Mouse (Mus musculus) MEL (cell line): Measurements from ENCODE around the gene Crhbp. TPM values are rescaled to one million over a fixed set of nuclear protein-coding genes. Genes with fewer than 3 reads are reported as not detected.

Experiments used
- DNase-seq: peaks from one replicate; pipeline ENCODE4 v3.0.0; 2011; ENCODE audit warnings: low read depth, low spot score
- H3K27ac ChIP-seq: 2 replicates; pipeline ENCODE4 v1.5.1; 2012; ENCODE audit warnings: low read depth, mild to moderate bottlenecking, control low read depth, low read length, moderate library complexity; ENCODE audit not compliant: control insufficient read depth
- H3K27me3 ChIP-seq, 2 experiments: fragments of 150-350 bp in 1 of 2; sonication (generic) in 1 of 2; 2 replicates each; pipeline ENCODE4 v1.6.1; 2012; ENCODE audit warnings: low read length in 2 of 2, mild to moderate bottlenecking in 2 of 2, improper control_type of control experiment in 1 of 2, moderate library complexity in 1 of 2; ENCODE audit not compliant: insufficient read depth in 2 of 2, control insufficient read depth in 1 of 2
- H3K36me3 ChIP-seq, 2 experiments: 2 replicates each; pipeline ENCODE4 v1.6.1; 2012 to 2014; ENCODE audit warnings: low read length in 2 of 2, improper control_type of control experiment in 1 of 2, inconsistent platforms in 1 of 2, mild to moderate bottlenecking in 1 of 2; ENCODE audit not compliant: insufficient read depth in 2 of 2, control insufficient read depth in 1 of 2
- H3K4me1 ChIP-seq, 2 experiments: fragments of 150-350 bp in 1 of 2; sonication (generic) in 1 of 2; 2 replicates each; pipeline ENCODE4 v1.6.1; 2012; ENCODE audit warnings: low read length in 2 of 2, improper control_type of control experiment in 1 of 2, mild to moderate bottlenecking in 1 of 2; ENCODE audit not compliant: insufficient read depth in 2 of 2, control insufficient read depth in 1 of 2
- H3K4me3 ChIP-seq, 2 experiments: fragments of 150-350 bp in 1 of 2; sonication (generic) in 1 of 2; 2 replicates each; pipeline ENCODE4 v1.5.1; 2012; ENCODE audit warnings: low read depth in 2 of 2, low read length in 2 of 2, mild to moderate bottlenecking in 2 of 2, moderate library complexity in 2 of 2, control low read depth in 1 of 2, improper control_type of control experiment in 1 of 2; ENCODE audit not compliant: control insufficient read depth in 1 of 2, insufficient read depth in 1 of 2
- H3K79me2 ChIP-seq: 2 replicates; pipeline ENCODE4 v1.6.1; 2012; ENCODE audit warnings: mild to moderate bottlenecking, low read length, moderate library complexity; ENCODE audit not compliant: control insufficient read depth, poor library complexity, insufficient read depth
- H3K9ac ChIP-seq: 2 replicates; pipeline ENCODE4 v1.6.1; 2012; ENCODE audit warnings: low read depth, mild to moderate bottlenecking, control low read depth, low read length, moderate library complexity; ENCODE audit not compliant: control insufficient read depth, poor library complexity, severe bottlenecking
- H3K9me3 ChIP-seq: fragments of 150-350 bp; sonication (generic); replicated peaks from 2 replicates; pipeline ENCODE4 v1.6.1; 2012; ENCODE audit warnings: mild to moderate bottlenecking, low read length, improper control_type of control experiment, moderate library complexity; ENCODE audit not compliant: insufficient read depth
- CHD1 ChIP-seq: IDR thresholded peaks from 2 replicates; pipeline ENCODE4 v1.6.1; 2012; ENCODE audit warnings: low read depth, mild to moderate bottlenecking, inconsistent platforms, low read length, improper control_type of control experiment
- EP300 ChIP-seq, 2 experiments: IDR thresholded peaks; 2 replicates each; pipeline ENCODE4 v1.6.1; 2011; ENCODE audit warnings: improper control_type of control experiment in 2 of 2, low read length in 2 of 2, low read depth in 1 of 2, mild to moderate bottlenecking in 1 of 2
- ETS1 ChIP-seq: IDR thresholded peaks from 2 replicates; pipeline ENCODE4 v1.6.1; 2012; ENCODE audit warnings: low read depth, mild to moderate bottlenecking, inconsistent platforms, low read length, improper control_type of control experiment, moderate library complexity
- HCFC1 ChIP-seq: IDR thresholded peaks from 2 replicates; pipeline ENCODE4 v1.6.1; 2012; ENCODE audit warnings: low read depth, mild to moderate bottlenecking, inconsistent platforms, low read length, improper control_type of control experiment, moderate library complexity
- JUND ChIP-seq: IDR thresholded peaks from 2 replicates; pipeline ENCODE4 v1.6.1; 2011; ENCODE audit warnings: low read depth, mild to moderate bottlenecking, improper control_type of control experiment, low read length
- KAT2A ChIP-seq: conservative IDR thresholded peaks from 2 replicates; pipeline ENCODE4 v1.6.1; 2012; ENCODE audit warnings: low read depth, low read length, improper control_type of control experiment, inconsistent platforms
- MAZ ChIP-seq: IDR thresholded peaks from 2 replicates; pipeline ENCODE4 v1.6.1; 2012; ENCODE audit warnings: low read depth, mild to moderate bottlenecking, inconsistent platforms, low read length, improper control_type of control experiment
- MEF2A ChIP-seq: IDR thresholded peaks from 2 replicates; pipeline ENCODE4 v1.6.1; 2014; ENCODE audit warnings: low read depth, mild to moderate bottlenecking, inconsistent platforms, low read length, improper control_type of control experiment; ENCODE audit not compliant: poor library complexity, insufficient replicate concordance, severe bottlenecking; ENCODE audit errors: extremely low read depth
- MXI1 ChIP-seq: IDR thresholded peaks from 2 replicates; pipeline ENCODE4 v1.6.1; 2011; ENCODE audit warnings: mild to moderate bottlenecking, low read depth, low read length, improper control_type of control experiment
- NRF1 ChIP-seq: IDR thresholded peaks from 2 replicates; pipeline ENCODE4 v1.6.1; 2014; ENCODE audit warnings: low read depth, mild to moderate bottlenecking, inconsistent platforms, low read length, improper control_type of control experiment, moderate library complexity; ENCODE audit not compliant: poor library complexity, insufficient read depth, severe bottlenecking
- POLR2AphosphoS5 ChIP-seq: IDR thresholded peaks from 2 replicates; pipeline ENCODE4 v1.6.1; 2012; ENCODE audit warnings: low read depth, borderline replicate concordance, mild to moderate bottlenecking, inconsistent platforms, low read length, moderate library complexity, mixed read lengths
- TBP ChIP-seq: IDR thresholded peaks from 2 replicates; pipeline ENCODE4 v1.8.0; 2011; ENCODE audit warnings: low read depth, low read length, improper control_type of control experiment
- TCF12 ChIP-seq: IDR thresholded peaks from 2 replicates; pipeline ENCODE4 v1.6.1; 2014; ENCODE audit warnings: low read depth, mild to moderate bottlenecking, inconsistent platforms, low read length, improper control_type of control experiment, moderate library complexity
- USF2 ChIP-seq, 2 experiments: IDR thresholded peaks; 2 replicates each; pipeline ENCODE4 v1.6.1; 2011 to 2012; ENCODE audit warnings: improper control_type of control experiment in 2 of 2, low read length in 2 of 2, borderline replicate concordance in 1 of 2, inconsistent platforms in 1 of 2, low read depth in 1 of 2, mild to moderate bottlenecking in 1 of 2; ENCODE audit not compliant: insufficient read depth in 1 of 2
- ZC3H11A ChIP-seq: IDR thresholded peaks from 2 replicates; pipeline ENCODE4 v1.6.1; 2012; ENCODE audit warnings: low read depth, mild to moderate bottlenecking, inconsistent platforms, low read length, improper control_type of control experiment
- polyA plus RNA-seq, 2 experiments: library from polyadenylated mRNA; stranded (reverse) in 1 of 2; unstranded in 1 of 2; fragments of >175 nt in 1 of 2; fragments of >200 nt in 1 of 2; gene quantifications; 2 replicates each; pipeline versions ENCODE4 v1.2.1 to v1.2.4; 2012; ENCODE audit warnings: low replicate concordance in 2 of 2, low read depth in 1 of 2; ENCODE audit not compliant: insufficient read length in 2 of 2, insufficient read depth in 1 of 2, missing spikeins in 1 of 2
- total RNA-seq: library from RNA; depleted of rRNA; stranded (reverse); fragments of 300-350 nt; gene quantifications from 2 replicates; pipeline ENCODE4 v1.2.3, GENCODE M21; 2012

Gene Crhbp
- total and polyA plus RNA-seq, 3 experiments: not detected

- no peaks in the 10 kb centered on the region for H3K4me1 ChIP-seq
Observed at GRCm38 (mm10) chr13:95424932-95425331, 19.8 kb downstream of the Crhbp start.

GRCm38 (mm10) chr13:95419204-95419749, 25.4 kb downstream of the Crhbp start:
- H3K9ac ChIP-seq: no peak overlapping the region
- no peak for DNase-seq
- no peak overlapping the region for H3K27ac ChIP-seq
- no peaks in the 10 kb centered on the region for H3K36me3 ChIP-seq
- H3K79me2 ChIP-seq: no peaks in the 10 kb centered on the region
- H3K4me1 ChIP-seq: no peaks in the 10 kb centered on the region
- TF ChIP-seq TBP (no peak), NRF1 (no peak), USF2 (IDR thresholded peaks at IDR 0.05; ENCODE audit: borderline replicate concordance in 1 of 2, insufficient read depth in 1 of 2, low read depth in 1 of 2, low read length in 2 of 2) (no peak), MEF2A (no peak), MAZ (no peak), HCFC1 (no peak), ETS1 (no peak), KAT2A (no peak), CHD1 (no peak), JUND (no peak), POLR2AphosphoS5 (no peak), EP300 (IDR thresholded peaks at IDR 0.05; ENCODE audit: low read depth in 1 of 2, low read length in 2 of 2) (no peak), TCF12 (no peak), ZC3H11A (no peak)
- no peak overlapping the region for H3K4me3 ChIP-seq
- no peaks in the 10 kb centered on the region for H3K9me3 ChIP-seq
- peaks cover 0 to 1% of the 10 kb centered on the region in 2 experiments; a peak in 1 of 4 replicates for H3K27me3 ChIP-seq

More at GRCm38 (mm10) chr13:95424932-95425331, 19.8 kb downstream of the Crhbp start:
- Histone ChIP-seq H3K9ac (no peak overlapping the region), H3K79me2 (no peaks in the 10 kb centered on the region), H3K27ac (no peak overlapping the region), H3K27me3 (no peaks in the 10 kb centered on the region), H3K9me3 (no peaks in the 10 kb centered on the region), H3K36me3 (no peaks in the 10 kb centered on the region), H3K4me3 (no peak overlapping the region)
- DNase-seq: no peak
- TF ChIP-seq MXI1: no peak
